Comparison of ENCODE assay signal across 8 mouse cellular contexts in the genomic region with DNA sequence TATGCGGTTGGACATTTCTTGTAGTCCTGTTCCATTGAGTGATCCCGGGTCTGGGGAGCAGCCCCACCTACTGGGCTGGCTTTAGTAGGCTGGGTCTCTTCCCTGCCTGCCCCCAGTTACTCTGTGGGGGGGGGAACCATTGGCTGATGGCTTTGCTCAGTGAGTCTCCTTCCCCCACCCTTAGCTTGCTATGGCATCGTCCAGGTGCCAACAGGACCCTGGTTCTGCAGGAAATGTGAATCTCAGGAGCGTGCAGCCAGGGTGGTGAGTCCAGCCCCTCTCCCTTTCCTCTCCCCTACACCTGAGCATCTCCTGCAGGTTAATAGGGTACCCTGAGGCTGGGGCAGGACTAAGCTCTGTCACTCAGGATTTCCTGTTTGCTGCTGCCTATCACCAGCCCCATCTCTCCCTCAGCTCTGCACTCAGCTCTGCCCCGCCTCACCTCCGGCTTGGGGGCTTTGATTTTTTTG. TPM values are rescaled to one million over a fixed set of nuclear protein-coding genes. Genes with fewer than 3 reads are reported as not detected.
DNase-seq lines count a peak whose midpoint lies in the region; ATAC-seq and TF ChIP-seq lines count a peak whose summit lies in the region.

No protein-coding gene starts in this region.

- intact Hi-C loops in heart, postnatal 10 days (cut with DNase I) = loop anchor here (5.0 kb wide), 1 partner anchor 32 kb away; no protein-coding TSS in a partner anchor

- no peak; the same call in 1 of the 2 replicates for TF ChIP-seq CTCF in cerebellum, adult 2 months (IDR thresholded peaks at IDR 0.05; ENCODE audit: borderline replicate concordance, insufficient read depth, low read depth, low read length)

- no peak for ATAC-seq in liver, embryonic 11.5 days (replicated peaks; ENCODE audit: low FRiP score)
- no peak for ATAC-seq in stomach, embryonic 16.5 days (ENCODE audit: insufficient read depth, low FRiP score)

- no peaks in the 10 kb centered on the region for H3K9me3 ChIP-seq in liver, embryonic 11.5 days (ENCODE audit: control insufficient read depth, low read length)
- H3K9me3 ChIP-seq in stomach, embryonic 16.5 days (replicated peaks; ENCODE audit: control insufficient read depth, low read length) = no peaks in the 10 kb centered on the region

- no peaks in the 10 kb centered on the region for H3K27me3 ChIP-seq in cerebellum, adult 2 months (ENCODE audit: control insufficient read depth, insufficient read depth, low read length)
- peaks cover 54% of the 10 kb centered on the region for H3K27me3 ChIP-seq in liver, embryonic 11.5 days (replicated peaks; ENCODE audit: control insufficient read depth, insufficient read depth, low read length)
- H3K27me3 ChIP-seq in stomach, embryonic 16.5 days (ENCODE audit: control insufficient read depth, insufficient read depth, low read length) = no peaks in the 10 kb centered on the region

- H3K4me2 ChIP-seq in liver, embryonic 11.5 days = peak overlapping the region; percentile 76
- H3K4me2 ChIP-seq in stomach, embryonic 16.5 days (ENCODE audit: low read depth, low read length) = peak overlapping the region; percentile 94

- H3K4me1 ChIP-seq in cerebellum, adult 2 months (ENCODE audit: control insufficient read depth, insufficient read depth, low read length) = peaks cover 26% of the 10 kb centered on the region
- peaks cover 24% of the 10 kb centered on the region for H3K4me1 ChIP-seq in liver, embryonic 11.5 days (replicated peaks; ENCODE audit: control insufficient read depth, insufficient read depth, low read length)
- H3K4me1 ChIP-seq in stomach, embryonic 16.5 days (ENCODE audit: control insufficient read depth, insufficient read depth, low read length) = peaks cover 28% of the 10 kb centered on the region

- H3K36me3 ChIP-seq in liver, embryonic 11.5 days (ENCODE audit: control insufficient read depth, insufficient read depth, low read length) = peaks cover 10% of the 10 kb centered on the region
- H3K36me3 ChIP-seq in stomach, embryonic 16.5 days (ENCODE audit: control insufficient read depth, insufficient read depth, low read length) = peaks cover 14% of the 10 kb centered on the region

- no peak overlapping the region for H3K27ac ChIP-seq in cerebellum, adult 2 months (ENCODE audit: insufficient read depth, low read length)
- no peak overlapping the region for H3K27ac ChIP-seq in liver, embryonic 11.5 days (ENCODE audit: low read depth, low read length)
- peak overlapping the region; percentile 94; the same call in 1 of the 2 replicates for H3K27ac ChIP-seq in stomach, embryonic 16.5 days (ENCODE audit: low read length)

- H3K9ac ChIP-seq in liver, embryonic 11.5 days (ENCODE audit: low read depth, low read length) = no peak overlapping the region
- peak overlapping the region; percentile 14; the same call in 1 of the 2 replicates for H3K9ac ChIP-seq in stomach, embryonic 16.5 days (ENCODE audit: low read length)

- 25% methylated on average over 6 of the region's 6 CpGs for WGBS in cerebellum, adult 2 months
- 24% methylated on average over 6 of the region's 6 CpGs for whole genome bisulfite sequencing in liver, embryonic 11.5 days
- WGBS in stomach, embryonic 16.5 days = 36% methylated on average over 6 of the region's 6 CpGs

- H3K4me3 ChIP-seq in cerebellum, adult 2 months (replicated peaks; ENCODE audit: insufficient read depth, low read depth, low read length) = peak overlapping the region; percentile 50
- peak overlapping the region; percentile 80; the same call in 1 of the 2 replicates for H3K4me3 ChIP-seq in liver, embryonic 11.5 days (ENCODE audit: low read depth, low read length)
- H3K4me3 ChIP-seq in stomach, embryonic 16.5 days (replicated peaks; ENCODE audit: low read length) = peak overlapping the region; percentile 86

- DNase-seq in cerebellum, adult 2 months = peak in 1 of 2 experiments; percentile 36
- no peak for DNase-seq in cerebellum, adult 9-10 months
- DNase-seq in NIH3T3 (ENCODE audit: low read depth) = peak; percentile 47
- DNase-seq in heart, postnatal 10 days = peak; percentile 25 to 34
- DNase-seq in liver, embryonic 11.5 days (ENCODE audit: low spot score) = no peak
- DNase-seq in frontal cortex, postnatal 25 days (ENCODE audit: low spot score in 2 of 2) = no peak
- no peak for DNase-seq in urinary bladder, adult 18-20 months (ENCODE audit: low spot score in 2 of 2)

- TF ChIP-seq POLR2A in cerebellum, adult 2 months (IDR thresholded peaks at IDR 0.05; ENCODE audit: borderline replicate concordance, insufficient read depth, low read length) = no peak

RNA-seq across cellular contexts. Expression of a gene that starts 1.6 kb away (rescaled TPM):
- 68.4 and 69.3 TPM in 2 replicates for polyA plus RNA-seq in cerebellum, adult 2 months (2012; rRNA removed)
- total RNA-seq in heart, postnatal 10 days (2021) = 10 to 100 TPM; 55.8 to 61.7 TPM
- 0.97 and 1.0 TPM in 2 replicates for polyA plus RNA-seq in liver, embryonic 11.5 days (2014; fragmentation: Nextera tagmentation; extraction: Ambion mirVana)
- 1.9 and 2.5 TPM in 2 replicates for polyA plus RNA-seq in stomach, embryonic 16.5 days (2015; fragmentation: Nextera tagmentation; extraction: Ambion mirVana)

RNA-seq across cellular contexts. Expression of a gene that starts 20.8 kb away (rescaled TPM):
- polyA plus RNA-seq in cerebellum, adult 2 months (2012; rRNA removed) = 70.2 and 72.2 TPM in 2 replicates
- 100 to 1,000 TPM; 120 TPM for total RNA-seq in heart, postnatal 10 days (2021)
- 18.0 and 21.9 TPM in 2 replicates for polyA plus RNA-seq in liver, embryonic 11.5 days (2014; fragmentation: Nextera tagmentation; extraction: Ambion mirVana)
- 34.2 and 35.1 TPM in 2 replicates for polyA plus RNA-seq in stomach, embryonic 16.5 days (2015; fragmentation: Nextera tagmentation; extraction: Ambion mirVana)

RNA-seq across cellular contexts. Expression of a gene that starts 35.3 kb away (rescaled TPM):
- polyA plus RNA-seq in cerebellum, adult 2 months (2012; rRNA removed) = 4.1 and 5.4 TPM in 2 replicates
- total RNA-seq in heart, postnatal 10 days (2021) = 1 to 10 TPM in 1 of 2 experiments, under 1 TPM in 1; 0.57 to 1.0 TPM
- polyA plus RNA-seq in liver, embryonic 11.5 days (2014; fragmentation: Nextera tagmentation; extraction: Ambion mirVana) = 4.1 and 4.8 TPM in 2 replicates
- 0.41 and 0.77 TPM in 2 replicates for polyA plus RNA-seq in stomach, embryonic 16.5 days (2015; fragmentation: Nextera tagmentation; extraction: Ambion mirVana)

RNA-seq across cellular contexts. Expression of a gene that starts 35.5 kb away (rescaled TPM):
- polyA plus RNA-seq in cerebellum, adult 2 months (2012; rRNA removed) = 54.3 and 59.5 TPM in 2 replicates
- total RNA-seq in heart, postnatal 10 days (2021) = 10 to 100 TPM; 21.4 to 21.7 TPM
- 10.3 and 13.2 TPM in 2 replicates for polyA plus RNA-seq in liver, embryonic 11.5 days (2014; fragmentation: Nextera tagmentation; extraction: Ambion mirVana)
- polyA plus RNA-seq in stomach, embryonic 16.5 days (2015; fragmentation: Nextera tagmentation; extraction: Ambion mirVana) = 8.9 and 9.4 TPM in 2 replicates

RNA-seq across cellular contexts. Expression of a gene that starts 38.4 kb away (rescaled TPM):
- 291 and 295 TPM in 2 replicates for polyA plus RNA-seq in cerebellum, adult 2 months (2012; rRNA removed)
- total RNA-seq in heart, postnatal 10 days (2021) = 100 to 1,000 TPM; 184 to 186 TPM
- polyA plus RNA-seq in liver, embryonic 11.5 days (2014; fragmentation: Nextera tagmentation; extraction: Ambion mirVana) = 558 and 561 TPM in 2 replicates
- 363 and 373 TPM in 2 replicates for polyA plus RNA-seq in stomach, embryonic 16.5 days (2015; fragmentation: Nextera tagmentation; extraction: Ambion mirVana)

Comparison
In these comparisons a context has a peak if more than half of its experiments do, and no peak if none do; other contexts are left out.
1. DNase-seq: peak in NIH3T3 (single experiment) and heart, postnatal 10 days (2 of 2); none in cerebellum, adult 9-10 months (single experiment), liver, embryonic 11.5 days (single experiment), frontal cortex, postnatal 25 days (0 of 2) and urinary bladder, adult 18-20 months (0 of 2).
2. RNA of a gene that starts 1.6 kb away (polyA plus RNA-seq): 68.4 to 69.3 TPM in cerebellum, adult 2 months; 1.9 to 2.5 TPM in stomach, embryonic 16.5 days and 0.97 to 1.0 TPM in liver, embryonic 11.5 days; every median in the first group is over 10 times any median in the second.
3. Peak in every context shown above with its lines, with median percentiles within 50 percentile points of each other: H3K4me3 ChIP-seq.